16 mouse cellular contexts compared by ENCODE assay signal in the genomic region with DNA sequence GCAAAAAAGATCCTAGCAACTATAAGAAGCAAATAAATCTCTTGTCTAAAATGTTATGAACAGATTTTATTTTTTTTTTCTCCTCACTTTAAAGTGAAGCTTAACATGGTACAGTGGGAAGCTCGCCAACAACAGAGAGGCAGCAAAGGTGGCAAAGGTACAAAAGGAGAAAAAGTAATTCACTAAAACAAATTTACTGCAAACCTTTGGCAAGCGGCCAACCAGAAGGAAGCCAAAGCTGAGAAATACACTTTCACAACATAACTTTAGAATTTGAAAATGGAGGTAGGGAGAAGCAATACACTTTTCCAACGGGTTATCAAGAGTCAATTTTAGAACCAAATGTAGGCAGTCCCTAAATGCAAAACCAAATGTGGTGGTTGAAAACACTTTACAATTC.
DNase-seq lines count a peak whose midpoint lies in the region.
"Had no signal": no experiment of that assay in that cellular context is flagged by ENCODE, and none has a peak within 500 bp of the region (broad histone marks: within the 10 kb centered on the region; RNA-seq: fewer than 3 reads in every experiment).

No protein-coding gene starts in this region.

- DNase-seq in cerebellum, postnatal 10 days = peak; percentile 13 to 21
- DNase-seq in cerebellum, adult 8-10 months = no peak
- DNase-seq in kidney, postnatal 10 days = peak; percentile 15
- no peak for DNase-seq in kidney, postnatal 14 days
- peak; percentile 7 for DNase-seq in right cerebral cortex, adult 18-20 months
- no peak for DNase-seq in right cerebral cortex, postnatal 25 days
- DNase-seq in telencephalon, adult 2 months (ENCODE audit: low read depth, low spot score) = peak; percentile 6
- DNase-seq: B cell, adult 2 months; cerebellum, adult 18-20 months; heart, adult 18-20 months; kidney, adult 9 months; layer of hippocampus, postnatal 36 days; liver; liver, postnatal 0 days; lung, postnatal 36 days; thymus, adult 2 months had no signal

Comparison
In these comparisons a context has a peak if more than half of its experiments do, and no peak if none do; other contexts are left out.
1. DNase-seq: peak in cerebellum, postnatal 10 days (2 of 2), kidney, postnatal 10 days (single experiment), right cerebral cortex, adult 18-20 months (single experiment) and telencephalon, adult 2 months (single experiment); none in cerebellum, adult 8-10 months (single experiment), kidney, postnatal 14 days (single experiment) and right cerebral cortex, postnatal 25 days (single experiment).